Mouse (Mus musculus): ENCODE results near the gene Meltf.

The Meltf gene

GRCm38 (mm10) chr16:31878573-31879257 lies at the start of gene Meltf:
Gene Meltf, plus strand, starts transcription at chr16:31878810.
- in situ Hi-C loops (cut with MboI, MseI) = loop anchor here (5.0 kb wide), 1 partner anchor 39 kb away; no protein-coding TSS in a partner anchor

- in situ Hi-C loops (cut with MboI, MseI) = no loop called here
Measured at GRCm38 (mm10) chr16:31830726-31831125, 47.9 kb upstream of the Meltf start.

- in situ Hi-C loops (cut with MboI, MseI) = no loop called here
Measured at GRCm38 (mm10) chr16:31832630-31833422, 45.8 kb upstream of the Meltf start.

GRCm38 (mm10) chr16:31834011-31834584 lies 44.5 kb upstream of the Meltf start:
- in situ Hi-C loops (cut with MboI, MseI) = no loop called here

GRCm38 (mm10) chr16:31834662-31835318 lies 43.8 kb upstream of the Meltf start:
- in situ Hi-C loops (cut with MboI, MseI) = no loop called here

- in situ Hi-C loops (cut with MboI, MseI) = no loop called here
Measured at GRCm38 (mm10) chr16:31837362-31837761, 41.2 kb upstream of the Meltf start.

- in situ Hi-C loops (cut with MboI, MseI) = no loop called here
Measured at GRCm38 (mm10) chr16:31844246-31844645, 34.4 kb upstream of the Meltf start.

- in situ Hi-C loops (cut with MboI, MseI) = no loop called here
Measured at GRCm38 (mm10) chr16:31846763-31847162, 31.8 kb upstream of the Meltf start.

- in situ Hi-C loops (cut with MboI, MseI) = no loop called here
Measured at GRCm38 (mm10) chr16:31863920-31864319, 14.7 kb upstream of the Meltf start.

GRCm38 (mm10) chr16:31865242-31865641 lies 13.4 kb upstream of the Meltf start:
- in situ Hi-C loops (cut with MboI, MseI) = no loop called here

GRCm38 (mm10) chr16:31866911-31867310 lies 11.7 kb upstream of the Meltf start:
- in situ Hi-C loops (cut with MboI, MseI) = no loop called here

GRCm38 (mm10) chr16:31867736-31868135 lies 10.9 kb upstream of the Meltf start:
- in situ Hi-C loops (cut with MboI, MseI) = no loop called here

GRCm38 (mm10) chr16:31873721-31874120 lies 4.9 kb upstream of the Meltf start:
- in situ Hi-C loops (cut with MboI, MseI) = no loop called here

GRCm38 (mm10) chr16:31875391-31875790 lies 3.2 kb upstream of the Meltf start:
- in situ Hi-C loops (cut with MboI, MseI) = loop anchor here (5.0 kb wide), 1 partner anchor 42 kb away; no protein-coding TSS in a partner anchor

GRCm38 (mm10) chr16:31876386-31876785 lies 2.2 kb upstream of the Meltf start:
- in situ Hi-C loops (cut with MboI, MseI) = loop anchor here (5.0 kb wide), 1 partner anchor 41 kb away; no protein-coding TSS in a partner anchor

GRCm38 (mm10) chr16:31878052-31878451 lies 558 bp upstream of the Meltf start:
- in situ Hi-C loops (cut with MboI, MseI) = loop anchor here (5.0 kb wide), 1 partner anchor 39 kb away; no protein-coding TSS in a partner anchor

GRCm38 (mm10) chr16:31880146-31880840 lies 1.7 kb downstream of the Meltf start:
- in situ Hi-C loops (cut with MboI, MseI) = no loop called here

GRCm38 (mm10) chr16:31882381-31882908 lies 3.8 kb downstream of the Meltf start:
- in situ Hi-C loops (cut with MboI, MseI) = no loop called here

- in situ Hi-C loops (cut with MboI, MseI) = no loop called here
Measured at GRCm38 (mm10) chr16:31883302-31883701, 4.7 kb downstream of the Meltf start.

- in situ Hi-C loops (cut with MboI, MseI) = no loop called here
Measured at GRCm38 (mm10) chr16:31883902-31884301, 5.3 kb downstream of the Meltf start.

GRCm38 (mm10) chr16:31890907-31891306 lies 12.3 kb downstream of the Meltf start:
- in situ Hi-C loops (cut with MboI, MseI) = loop anchor here (10.0 kb wide), 1 partner anchor 426 kb away; no protein-coding TSS in a partner anchor
